Mouse (Mus musculus): ENCODE data around the gene Spata48. TPM values are rescaled to one million over a fixed set of nuclear protein-coding genes. Genes with fewer than 3 reads are reported as not detected.

Gene Spata48
- total and polyA plus RNA-seq, 3 experiments = 0.15 to 1.1 TPM; not detected in 1

GRCm38 (mm10) chr11:11519255-11520243, 57.7 kb downstream of the Spata48 start:
- H3K4me1 ChIP-seq (ENCODE audit: control insufficient read depth in 1 of 2, insufficient read depth in 2 of 2, low read length in 2 of 2) = peaks cover 40 to 63% of the 10 kb centered on the region in 2 experiments
- peak overlapping the region; percentile 100 for H3K27ac ChIP-seq (ENCODE audit: control insufficient read depth, low read depth, low read length)
- peak overlapping the region in 1 of 2 experiments; percentile 27; a peak in 3 of 4 replicates for H3K4me3 ChIP-seq (ENCODE audit: control insufficient read depth in 1 of 2, insufficient read depth in 1 of 2, low read depth in 2 of 2, low read length in 2 of 2)
- no peaks in the 10 kb centered on the region for H3K9me3 ChIP-seq (replicated peaks; ENCODE audit: insufficient read depth, low read length)
- peak overlapping the region; percentile 72 for H3K9ac ChIP-seq (ENCODE audit: control insufficient read depth, low read depth, low read length, poor library complexity, severe bottlenecking)
- H3K27me3 ChIP-seq (ENCODE audit: control insufficient read depth in 1 of 2, insufficient read depth in 2 of 2, low read length in 2 of 2) = no peaks in the 10 kb centered on the region
- H3K36me3 ChIP-seq (ENCODE audit: control insufficient read depth in 1 of 2, insufficient read depth in 2 of 2, low read length in 2 of 2) = peaks cover 0 to 69% of the 10 kb centered on the region in 2 experiments; a peak in 2 of 4 replicates
- TF ChIP-seq USF1 (IDR thresholded peaks at IDR 0.05; ENCODE audit: low read depth, low read length) = no peak
- TF ChIP-seq KAT2A (conservative IDR thresholded peaks at IDR 0.05; ENCODE audit: low read depth, low read length) = no peak; the same call in 1 of the 2 replicates
- TF ChIP-seq USF2 (IDR thresholded peaks at IDR 0.05; ENCODE audit: borderline replicate concordance in 1 of 2, insufficient read depth in 1 of 2, low read depth in 1 of 2, low read length in 2 of 2) = no peak
- TF ChIP-seq MAX (IDR thresholded peaks at IDR 0.05; ENCODE audit: low read length) = peak; percentile 53; the same call in 1 of the 2 replicates
- no peak; the same call in 1 of the 2 replicates for TF ChIP-seq MAFK (IDR thresholded peaks at IDR 0.05; ENCODE audit: borderline replicate concordance, low read depth, low read length)
- TF ChIP-seq CHD2 (IDR thresholded peaks at IDR 0.05; ENCODE audit: low read length) = no peak; the same call in 1 of the 2 replicates
- 0 out of 2 replicates have a peak, but pooled peaks have one; percentile 7 for TF ChIP-seq MYB (IDR thresholded peaks at IDR 0.05; ENCODE audit: low read depth, low read length)
- peak; percentile 81 for TF ChIP-seq ETS1 (IDR thresholded peaks at IDR 0.05; ENCODE audit: low read depth, low read length)
- TF ChIP-seq MYC (IDR thresholded peaks at IDR 0.05; ENCODE audit: low read depth, low read length) = peak; percentile 74; the same call in 1 of the 2 replicates
- peak; percentile 62 to 69 for TF ChIP-seq EP300 (IDR thresholded peaks at IDR 0.05; ENCODE audit: low read depth in 1 of 2, low read length in 2 of 2)
- peak; percentile 86; the same call in 1 of the 2 replicates for TF ChIP-seq CHD1 (IDR thresholded peaks at IDR 0.05; ENCODE audit: low read depth, low read length)
- TF ChIP-seq RCOR1 (IDR thresholded peaks at IDR 0.05; ENCODE audit: low read depth, low read length) = peak; percentile 88
- TF ChIP-seq ZC3H11A (IDR thresholded peaks at IDR 0.05; ENCODE audit: low read depth, low read length) = 0 out of 2 replicates have a peak, but pooled peaks have one; percentile 14
- TF ChIP-seq GATA1 (IDR thresholded peaks at IDR 0.05; ENCODE audit: low read depth, low read length) = peak; percentile 79
- peak; percentile 19; the same call in 1 of the 2 replicates for TF ChIP-seq TCF12 (IDR thresholded peaks at IDR 0.05; ENCODE audit: low read depth, low read length)
- TF ChIP-seq ZNF384 (IDR thresholded peaks at IDR 0.05; ENCODE audit: low read depth, low read length) = no peak
- no peak for TF ChIP-seq NRF1 (IDR thresholded peaks at IDR 0.05; ENCODE audit: insufficient read depth, low read depth, low read length, poor library complexity, severe bottlenecking)
- no peak for TF ChIP-seq POLR2AphosphoS5 (IDR thresholded peaks at IDR 0.05; ENCODE audit: borderline replicate concordance, low read depth, low read length)
- 0 out of 2 replicates have a peak, but pooled peaks have one; percentile 32 for TF ChIP-seq NELFE (IDR thresholded peaks at IDR 0.05; ENCODE audit: low read depth, low read length)
- TF ChIP-seq TBP (IDR thresholded peaks at IDR 0.05; ENCODE audit: low read depth, low read length) = peak; percentile 76
- TF ChIP-seq POLR2A (IDR thresholded peaks at IDR 0.05; ENCODE audit: control insufficient read depth in 1 of 2, insufficient read depth in 1 of 2, low read depth in 1 of 2, low read length in 2 of 2, poor library complexity in 1 of 2) = peak in 1 of 2 experiments; percentile 38; a peak in 1 of 4 replicates
- peak; percentile 18; the same call in 1 of the 2 replicates for TF ChIP-seq MXI1 (IDR thresholded peaks at IDR 0.05; ENCODE audit: low read depth, low read length)
- TF ChIP-seq MAZ (IDR thresholded peaks at IDR 0.05; ENCODE audit: low read depth, low read length) = peak; percentile 20
- TF ChIP-seq ZMIZ1 (IDR thresholded peaks at IDR 0.05; ENCODE audit: low read depth, low read length) = 0 out of 2 replicates have a peak, but pooled peaks have one; percentile 4
- TF ChIP-seq SMC3 (IDR thresholded peaks at IDR 0.05; ENCODE audit: low read depth, low read length) = peak; percentile 7; the same call in 1 of the 2 replicates
- TF ChIP-seq MEF2A (IDR thresholded peaks at IDR 0.05; ENCODE audit: extremely low read depth, insufficient replicate concordance, low read depth, low read length, poor library complexity, severe bottlenecking) = peak; percentile 89
- peak; percentile 73 for TF ChIP-seq SIN3A (IDR thresholded peaks at IDR 0.05; ENCODE audit: low read length)
- TF ChIP-seq E2F4 (IDR thresholded peaks at IDR 0.05; ENCODE audit: borderline replicate concordance, low read depth, low read length) = no peak
- peak; percentile 82 for TF ChIP-seq BHLHE40 (IDR thresholded peaks at IDR 0.05; ENCODE audit: borderline replicate concordance, low read depth, low read length)
- no peaks in the 10 kb centered on the region for H3K79me2 ChIP-seq (ENCODE audit: control insufficient read depth, insufficient read depth, low read length, poor library complexity)
- peak; percentile 79 for DNase-seq (ENCODE audit: low read depth, low spot score)
